Mouse (Mus musculus): ENCODE data around the gene Gm1110. TPM values are rescaled to one million over a fixed set of nuclear protein-coding genes. Genes with fewer than 3 reads are reported as not detected.
"Not testable (repeated sequence)": the region's sequence is repeated elsewhere in the genome, so short reads cannot be mapped to it uniquely, and the experiment has no call there.

Gene Gm1110
- not detected in 2 replicates for polyA plus RNA-seq (2011; ENCODE audit: insufficient read depth, insufficient read length, low replicate concordance, missing spikeins)

DNA sequence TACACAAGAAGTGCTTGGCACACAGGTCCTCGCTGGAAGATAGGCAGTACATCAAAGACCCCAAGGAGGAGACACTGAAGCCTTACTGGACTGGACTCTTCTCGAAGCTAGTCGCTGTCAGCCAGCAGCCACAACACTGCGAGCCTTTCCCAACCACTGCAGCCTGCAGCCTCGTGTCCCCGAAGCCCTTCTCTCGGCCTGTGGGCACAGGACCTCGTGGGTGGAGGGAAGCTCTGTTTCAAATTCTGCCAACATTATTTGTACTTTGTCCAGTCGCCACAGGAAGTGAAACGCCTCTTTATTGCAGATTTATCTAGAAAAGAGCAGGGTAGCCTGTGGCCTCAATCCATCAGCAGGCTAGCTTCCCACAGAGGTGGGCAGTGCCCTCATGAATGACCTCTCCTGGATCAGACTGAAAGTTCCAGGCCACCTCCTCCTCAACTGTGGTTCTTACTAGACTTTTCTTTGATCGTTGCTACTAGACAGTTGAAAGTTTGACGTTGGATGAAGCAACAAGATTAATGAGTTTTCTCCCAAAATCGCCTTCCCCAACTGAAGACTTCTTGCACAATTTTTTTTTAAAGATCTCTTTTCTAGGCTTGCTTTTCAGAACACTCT is at the start of gene Gm1110:
Gm1110 (minus strand) TSS at position 203 of the 618 bp plus-strand sequence.
- 42% methylated on average over 13 of the region's 13 CpGs for WGBS
- Histone ChIP-seq H3K4me3 (replicated peaks; ENCODE audit: control insufficient read depth, low read depth, low read length) (no peak within 1 kb of the TSS), H3K27ac (ENCODE audit: control insufficient read depth, insufficient read depth, low read depth, low read length, poor library complexity) (no peak within 1 kb of the TSS), H3K4me1 (ENCODE audit: control insufficient read depth, insufficient read depth, low read length) (no peaks in the 10 kb centered on the region)
- no peak for TF ChIP-seq CTCF (IDR thresholded peaks at IDR 0.05; ENCODE audit: control insufficient read depth, insufficient read depth, low read length)
- TF ChIP-seq POLR2A (IDR thresholded peaks at IDR 0.05; ENCODE audit: borderline replicate concordance, control insufficient read depth, low read depth, low read length): no peak

DNA sequence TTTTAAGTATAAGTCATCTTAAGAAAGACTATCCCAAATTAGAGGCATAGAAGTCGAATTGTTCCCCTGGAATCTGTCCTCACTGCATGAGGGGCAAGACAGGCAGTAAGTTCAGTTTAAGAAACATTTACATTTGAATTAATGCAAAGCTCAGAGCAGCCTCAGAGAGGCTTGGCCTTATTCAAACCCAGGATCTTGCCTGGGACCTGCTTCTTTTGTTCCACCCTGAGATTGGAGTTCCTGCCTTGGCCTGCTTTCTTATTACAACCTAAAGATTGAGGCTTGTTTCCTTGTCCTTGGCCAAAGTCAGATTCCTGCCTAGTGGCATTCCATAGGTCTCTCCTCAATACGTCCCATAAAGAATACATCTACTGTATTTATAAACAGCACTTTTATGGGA is 24.9 kb upstream of the Gm1110 start:
- no peaks in the 10 kb centered on the region for H3K4me1 ChIP-seq (ENCODE audit: control insufficient read depth, insufficient read depth, low read length)
- no peak overlapping the region for H3K27ac ChIP-seq (ENCODE audit: control insufficient read depth, insufficient read depth, low read depth, low read length, poor library complexity)
- no peak for TF ChIP-seq POLR2A (IDR thresholded peaks at IDR 0.05; ENCODE audit: borderline replicate concordance, control insufficient read depth, low read depth, low read length)
- no peak for TF ChIP-seq CTCF (IDR thresholded peaks at IDR 0.05; ENCODE audit: control insufficient read depth, insufficient read depth, low read length)
- 72% methylated on average over 2 of the region's 2 CpGs for WGBS
- no peak overlapping the region for H3K4me3 ChIP-seq (replicated peaks; ENCODE audit: control insufficient read depth, low read depth, low read length)

DNA sequence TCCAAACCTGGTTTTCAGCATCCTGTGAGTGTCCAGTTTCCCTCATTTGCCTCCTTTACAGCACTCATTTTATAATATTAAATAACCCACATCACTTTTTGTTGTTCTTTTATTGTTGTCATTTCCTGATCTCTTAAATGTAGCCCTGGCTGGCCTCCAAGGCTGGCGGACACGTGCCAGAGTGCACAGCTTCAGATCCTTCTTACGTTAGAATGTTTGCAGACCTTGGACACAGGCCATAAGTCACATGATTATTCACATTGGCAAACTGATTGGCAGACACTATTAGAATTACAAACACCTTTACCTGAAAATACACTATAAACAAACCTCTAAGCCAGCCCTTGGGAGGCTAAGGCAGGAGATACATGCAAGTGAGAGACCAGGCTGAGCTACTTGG is 1.2 kb upstream of the Gm1110 start:
- Histone ChIP-seq H3K27ac (ENCODE audit: control insufficient read depth, insufficient read depth, low read depth, low read length, poor library complexity) (no peak overlapping the region), H3K4me1 (ENCODE audit: control insufficient read depth, insufficient read depth, low read length) (no peaks in the 10 kb centered on the region), H3K4me3 (replicated peaks; ENCODE audit: control insufficient read depth, low read depth, low read length) (no peak overlapping the region)
- WGBS: 56% methylated on average over 3 of the region's 3 CpGs
- TF ChIP-seq POLR2A (IDR thresholded peaks at IDR 0.05; ENCODE audit: borderline replicate concordance, control insufficient read depth, low read depth, low read length): no peak
- no peak for TF ChIP-seq CTCF (IDR thresholded peaks at IDR 0.05; ENCODE audit: control insufficient read depth, insufficient read depth, low read length)

DNA sequence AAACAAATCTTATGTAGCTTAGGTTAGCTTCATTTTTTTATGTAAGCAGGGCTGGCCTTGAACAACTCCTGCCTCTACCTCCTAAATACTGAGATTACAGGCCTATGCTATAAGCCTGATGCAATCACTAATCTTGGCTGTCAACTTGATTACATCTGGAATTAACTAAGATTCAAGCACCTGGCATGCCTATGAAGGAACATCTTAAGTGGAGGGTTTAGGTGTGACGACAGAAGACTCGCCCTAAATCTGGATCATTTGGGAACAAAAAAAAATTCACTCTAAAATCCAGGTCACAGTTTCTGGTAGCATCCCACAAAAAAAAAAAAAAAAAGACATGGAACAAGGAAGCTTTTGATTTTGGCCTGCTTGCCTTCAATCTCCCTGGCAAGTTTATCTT is 3.1 kb downstream of the Gm1110 start:
- TF ChIP-seq POLR2A (IDR thresholded peaks at IDR 0.05; ENCODE audit: borderline replicate concordance, control insufficient read depth, low read depth, low read length): no peak
- no peak for TF ChIP-seq CTCF (IDR thresholded peaks at IDR 0.05; ENCODE audit: control insufficient read depth, insufficient read depth, low read length)
- 81% methylated on average over 2 of the region's 2 CpGs for WGBS
- H3K27ac ChIP-seq (ENCODE audit: control insufficient read depth, insufficient read depth, low read depth, low read length, poor library complexity): no peak overlapping the region
- H3K4me3 ChIP-seq (replicated peaks; ENCODE audit: control insufficient read depth, low read depth, low read length): no peak overlapping the region
- no peaks in the 10 kb centered on the region for H3K4me1 ChIP-seq (ENCODE audit: control insufficient read depth, insufficient read depth, low read length)

DNA sequence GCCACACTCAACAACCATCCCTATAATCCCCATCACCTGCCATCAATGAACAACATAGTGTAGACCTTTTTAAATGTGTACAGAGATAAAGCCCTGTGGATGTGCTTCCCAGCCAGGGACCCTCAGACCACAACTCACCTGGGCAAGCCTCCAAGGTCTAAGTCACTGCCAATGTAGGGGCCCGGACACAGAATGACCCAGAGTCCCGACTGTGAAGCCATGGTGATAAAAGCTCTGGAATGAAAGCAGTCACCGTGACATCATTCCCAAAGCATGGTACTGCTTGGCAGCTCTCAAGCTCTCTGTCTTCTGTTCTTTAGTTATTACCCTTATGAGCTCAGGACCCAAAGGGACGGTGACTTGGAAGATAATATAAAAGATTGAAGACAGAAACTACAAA is 9.8 kb downstream of the Gm1110 start:
- H3K4me3 ChIP-seq (replicated peaks; ENCODE audit: control insufficient read depth, low read depth, low read length): no peak overlapping the region
- H3K4me1 ChIP-seq (ENCODE audit: control insufficient read depth, insufficient read depth, low read length): no peaks in the 10 kb centered on the region
- 79% methylated on average over 4 of the region's 4 CpGs for WGBS
- H3K27ac ChIP-seq (ENCODE audit: control insufficient read depth, insufficient read depth, low read depth, low read length, poor library complexity): no peak overlapping the region
- no peak for TF ChIP-seq CTCF (IDR thresholded peaks at IDR 0.05; ENCODE audit: control insufficient read depth, insufficient read depth, low read length)
- no peak for TF ChIP-seq POLR2A (IDR thresholded peaks at IDR 0.05; ENCODE audit: borderline replicate concordance, control insufficient read depth, low read depth, low read length)

DNA sequence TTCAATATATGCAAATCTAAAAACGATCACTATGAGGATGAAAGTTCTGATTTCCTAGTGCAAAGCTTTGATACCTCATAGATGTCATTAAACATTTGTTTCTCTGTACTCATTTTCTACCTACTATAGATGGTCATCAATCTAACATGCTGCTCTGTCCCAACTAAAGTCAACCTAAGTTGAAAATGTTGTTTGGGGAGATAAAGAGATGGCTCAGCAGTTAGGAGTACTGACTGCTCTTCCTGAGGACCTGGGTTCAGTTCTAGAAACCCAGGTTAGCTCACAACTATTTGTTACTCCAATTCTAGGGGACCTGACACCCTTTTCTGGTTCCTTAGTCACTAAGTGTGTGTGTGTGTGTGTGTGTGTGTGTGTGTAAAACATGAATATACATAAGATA is 11.7 kb downstream of the Gm1110 start:
- no peak for TF ChIP-seq POLR2A (IDR thresholded peaks at IDR 0.05; ENCODE audit: borderline replicate concordance, control insufficient read depth, low read depth, low read length)
- TF ChIP-seq CTCF (IDR thresholded peaks at IDR 0.05; ENCODE audit: control insufficient read depth, insufficient read depth, low read length): no peak
- Histone ChIP-seq H3K4me3 (replicated peaks; ENCODE audit: control insufficient read depth, low read depth, low read length) (no peak overlapping the region), H3K27ac (ENCODE audit: control insufficient read depth, insufficient read depth, low read depth, low read length, poor library complexity) (no peak overlapping the region), H3K4me1 (ENCODE audit: control insufficient read depth, insufficient read depth, low read length) (no peaks in the 10 kb centered on the region)
- WGBS: 70% methylated on average over 1 of the region's 1 CpGs

DNA sequence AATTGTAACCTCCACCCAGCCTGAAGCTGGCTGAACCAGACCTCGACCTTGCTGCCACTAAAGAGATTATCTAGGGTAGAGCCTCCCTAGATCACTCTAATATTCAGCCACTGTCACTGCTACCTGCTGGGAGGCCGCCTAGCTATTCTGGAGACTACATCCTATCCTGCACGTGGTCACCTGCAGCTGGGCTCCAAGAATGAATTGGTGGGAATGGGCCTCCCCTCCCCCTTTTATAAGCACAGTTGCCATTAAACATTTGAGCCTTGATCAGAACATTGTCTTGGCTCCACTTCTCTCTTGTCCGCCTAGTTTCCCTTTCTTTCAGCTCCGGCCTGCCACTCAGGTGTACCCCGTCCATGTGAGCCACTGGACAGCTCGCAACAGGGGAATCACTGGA is 53.1 kb downstream of the Gm1110 start:
- H3K27ac ChIP-seq (ENCODE audit: control insufficient read depth, insufficient read depth, low read depth, low read length, poor library complexity): not testable (repeated sequence)
- WGBS: 73% methylated on average over 7 of the region's 7 CpGs

DNA sequence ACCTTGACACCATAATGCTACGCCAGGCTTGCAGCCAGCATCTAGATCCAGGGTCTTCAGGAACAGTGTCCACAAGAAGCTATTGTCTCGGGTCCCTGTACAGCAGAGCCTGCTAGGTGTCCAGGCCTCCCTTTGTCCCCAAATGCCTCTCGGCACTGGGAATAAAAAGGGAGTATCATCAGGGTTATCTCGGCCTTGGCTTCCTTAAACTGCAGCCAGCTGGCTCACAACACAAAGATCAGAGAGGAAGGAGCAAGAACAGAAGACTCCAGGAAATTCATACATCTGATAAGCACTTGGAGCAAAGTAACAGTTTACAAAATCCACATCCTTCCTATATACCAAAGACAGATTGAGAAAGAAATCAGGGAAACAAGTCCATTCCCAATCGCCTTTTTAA is 62.2 kb downstream of the Gm1110 start, which contains the start of gene Glb1l3:
Glb1l3 (minus strand) TSS at position 140 of the 400 bp plus-strand sequence.
- H3K27ac ChIP-seq (ENCODE audit: control insufficient read depth, insufficient read depth, low read depth, low read length, poor library complexity): no peak within 1 kb of the TSS
- TF ChIP-seq CTCF (IDR thresholded peaks at IDR 0.05; ENCODE audit: control insufficient read depth, insufficient read depth, low read length): no peak
- TF ChIP-seq POLR2A (IDR thresholded peaks at IDR 0.05; ENCODE audit: borderline replicate concordance, control insufficient read depth, low read depth, low read length): no peak
- H3K4me1 ChIP-seq (ENCODE audit: control insufficient read depth, insufficient read depth, low read length): no peaks in the 10 kb centered on the region
- 43% methylated on average over 5 of the region's 5 CpGs for WGBS
- H3K4me3 ChIP-seq (replicated peaks; ENCODE audit: control insufficient read depth, low read depth, low read length): no peak within 1 kb of the TSS

More for the DNA sequence above, 53.1 kb downstream of the Gm1110 start:
- H3K4me1 ChIP-seq (ENCODE audit: control insufficient read depth, insufficient read depth, low read length); H3K4me3 ChIP-seq (replicated peaks; ENCODE audit: control insufficient read depth, low read depth, low read length): not testable (repeated sequence)

DNA sequence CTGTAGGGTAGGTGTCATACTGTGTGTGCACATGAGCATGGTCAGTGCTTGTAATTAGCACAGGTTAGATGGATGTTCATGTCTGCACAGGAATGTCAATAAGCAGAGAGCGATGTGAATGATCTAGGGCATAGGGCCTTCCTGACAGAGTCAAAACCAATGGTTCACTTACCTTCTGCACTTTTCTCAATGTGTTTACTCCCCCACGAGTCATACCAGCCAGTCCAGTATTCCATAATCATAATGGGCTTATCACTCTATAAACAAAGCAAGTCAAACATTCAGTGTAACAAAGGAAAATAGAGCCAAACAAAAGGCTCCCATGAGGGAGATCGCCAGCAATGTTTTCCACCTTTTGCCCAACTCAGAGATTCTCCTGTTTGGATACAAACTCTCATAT is 91.8 kb downstream of the Gm1110 start:
- Histone ChIP-seq H3K4me1 (ENCODE audit: control insufficient read depth, insufficient read depth, low read length) (no peaks in the 10 kb centered on the region), H3K4me3 (replicated peaks; ENCODE audit: control insufficient read depth, low read depth, low read length) (no peak overlapping the region), H3K27ac (ENCODE audit: control insufficient read depth, insufficient read depth, low read depth, low read length, poor library complexity) (no peak overlapping the region)
- WGBS: 69% methylated on average over 3 of the region's 3 CpGs
- TF ChIP-seq POLR2A (IDR thresholded peaks at IDR 0.05; ENCODE audit: borderline replicate concordance, control insufficient read depth, low read depth, low read length): no peak
- TF ChIP-seq CTCF (IDR thresholded peaks at IDR 0.05; ENCODE audit: control insufficient read depth, insufficient read depth, low read length): no peak

Other genes starting within 250 kb of the Gm1110 start
- not detected in 2 replicates for gene B3gat1, start 189.4 kb downstream of the Gm1110 start, polyA plus RNA-seq (2011; ENCODE audit: insufficient read depth, insufficient read length, low replicate concordance, missing spikeins)
- not detected in 2 replicates for gene Glb1l2, start 116.6 kb downstream of the Gm1110 start, polyA plus RNA-seq (2011; ENCODE audit: insufficient read depth, insufficient read length, low replicate concordance, missing spikeins)
- not detected in 2 replicates for gene Glb1l3, start 62.2 kb downstream of the Gm1110 start, polyA plus RNA-seq (2011; ENCODE audit: insufficient read depth, insufficient read length, low replicate concordance, missing spikeins)
- 5.5 and 12.0 TPM in 2 replicates for gene Acad8, start 76.5 kb upstream of the Gm1110 start, polyA plus RNA-seq (2011; ENCODE audit: insufficient read depth, insufficient read length, low replicate concordance, missing spikeins)
- gene Thyn1, start 76.6 kb upstream of the Gm1110 start, polyA plus RNA-seq (2011; ENCODE audit: insufficient read depth, insufficient read length, low replicate concordance, missing spikeins): 23.6 and 42.5 TPM in 2 replicates
- gene Vps26b, start 107.0 kb upstream of the Gm1110 start, polyA plus RNA-seq (2011; ENCODE audit: insufficient read depth, insufficient read length, low replicate concordance, missing spikeins): 6.6 and 17.7 TPM in 2 replicates
- 25.6 and 32.8 TPM in 2 replicates for gene Ncapd3, start 107.1 kb upstream of the Gm1110 start, polyA plus RNA-seq (2011; ENCODE audit: insufficient read depth, insufficient read length, low replicate concordance, missing spikeins)
- gene Jam3, start 232.3 kb upstream of the Gm1110 start, polyA plus RNA-seq (2011; ENCODE audit: insufficient read depth, insufficient read length, low replicate concordance, missing spikeins): 7.3 TPM in 1 of 2 replicates, not detected in the other